Mouse (Mus musculus) heart, embryonic 14.5 days (tissue): Measurements from ENCODE around the gene Cnst. TPM values are rescaled to one million over a fixed set of nuclear protein-coding genes. Genes with fewer than 3 reads are reported as not detected.
A peak's percentile ranks its signal among the peaks of the same experiment; 100 is the strongest.

Experiments used
- ATAC-seq: fragments of 200-750 bp; cut with Nextera tagmentation; 2 replicates; pipeline ENCODE4 v1.8.0; 2017; ENCODE audit warnings: low read depth, moderate TSS enrichment; ENCODE audit not compliant: insufficient number of reproducible peaks, insufficient read depth, low FRiP score
- H3K27ac ChIP-seq, 2 experiments: fragments of 200-500 bp in 1 of 2; fragments of 300-500 bp in 1 of 2; sonication (generic) in 1 of 2; replicated peaks in 1 of 2; 2 replicates each; pipeline ENCODE4 v1.5.1; 2012 to 2014; ENCODE audit warnings: low read depth in 2 of 2, low read length in 2 of 2, control low read depth in 1 of 2, mild to moderate bottlenecking in 1 of 2, mixed read lengths in 1 of 2; ENCODE audit not compliant: control insufficient read depth in 1 of 2, insufficient read depth in 1 of 2
- H3K27me3 ChIP-seq: fragments of 300-500 bp; sonication (generic); 2 replicates; pipeline ENCODE4 v1.6.1; 2014; ENCODE audit warnings: mild to moderate bottlenecking, low read length, control low read depth; ENCODE audit not compliant: control insufficient read depth, insufficient read depth
- H3K36me3 ChIP-seq: fragments of 300-500 bp; sonication (generic); 2 replicates; pipeline ENCODE4 v1.6.1; 2014; ENCODE audit warnings: mild to moderate bottlenecking, control low read depth, low read length, mixed read lengths; ENCODE audit not compliant: control insufficient read depth, insufficient read depth
- H3K4me1 ChIP-seq, 2 experiments: fragments of 200-500 bp in 1 of 2; fragments of 300-500 bp in 1 of 2; sonication (generic) in 1 of 2; 2 replicates each; pipeline ENCODE4 v1.6.1; 2012 to 2014; ENCODE audit warnings: low read length in 2 of 2, control low read depth in 1 of 2, mixed read lengths in 1 of 2; ENCODE audit not compliant: control insufficient read depth in 2 of 2, insufficient read depth in 2 of 2
- H3K4me2 ChIP-seq: fragments of 300-500 bp; sonication (generic); 2 replicates; pipeline ENCODE4 v1.6.1; 2014; ENCODE audit warnings: mild to moderate bottlenecking, low read length
- H3K4me3 ChIP-seq, 2 experiments: fragments of 200-500 bp in 1 of 2; fragments of 300-500 bp in 1 of 2; sonication (generic) in 1 of 2; 2 replicates each; pipeline ENCODE4 v1.5.1; 2012 to 2014; ENCODE audit warnings: low read length in 2 of 2, mild to moderate bottlenecking in 2 of 2, control low read depth in 1 of 2, low read depth in 1 of 2, moderate library complexity in 1 of 2; ENCODE audit not compliant: control insufficient read depth in 1 of 2, insufficient read depth in 1 of 2
- H3K9ac ChIP-seq: fragments of 300-500 bp; sonication (generic); 2 replicates; pipeline ENCODE4 v1.6.1; 2014; ENCODE audit warnings: mild to moderate bottlenecking, low read length
- H3K9me3 ChIP-seq: fragments of 300-500 bp; sonication (generic); 2 replicates; pipeline ENCODE4 v1.6.1; 2016; ENCODE audit warnings: low read length, control low read depth; ENCODE audit not compliant: control insufficient read depth
- WGBS: fragments of 180-500 bp; shearing (Covaris S2); extraction: QIAGEN DNeasy Blood & Tissue Kit; methylation state at CpG from one replicate; pipeline ENCODE4 v1.1.7; 2014; 5-methylcytosine and 5-hydroxymethylcytosine counted together
- polyA plus RNA-seq: library from polyadenylated mRNA; unstranded; fragments of >200 nt; fragmentation: Nextera tagmentation; extraction: Ambion mirVana; gene quantifications from 2 replicates; pipeline ENCODE4 v1.2.1, GENCODE M21; 2014

The Cnst gene
- polyA plus RNA-seq, 1 experiment from 2014 or later: 18.1 TPM

GRCm38 (mm10) chr1:179568690-179569398, 22.7 kb downstream of the Cnst start:
- no peak for ATAC-seq
- no peaks in the 10 kb centered on the region for H3K9me3 ChIP-seq
- H3K9ac ChIP-seq: no peak overlapping the region
- H3K27me3 ChIP-seq: no peaks in the 10 kb centered on the region
- H3K36me3 ChIP-seq: no peaks in the 10 kb centered on the region
- peaks cover 11 to 31% of the 10 kb centered on the region in 2 experiments for H3K4me1 ChIP-seq
- peak overlapping the region; percentile 35 to 59; a peak in 2 of 4 replicates for H3K27ac ChIP-seq
- WGBS: 34% methylated on average over 4 of the region's 4 CpGs
- H3K4me3 ChIP-seq: no peak overlapping the region
- no peak overlapping the region for H3K4me2 ChIP-seq

- WGBS: 100% methylated on average over 1 of the region's 1 CpGs
Measured at GRCm38 (mm10) chr1:179570482-179570881, 24.3 kb downstream of the Cnst start.

GRCm38 (mm10) chr1:179571686-179572085, 25.5 kb downstream of the Cnst start:
- Histone ChIP-seq H3K27ac (no peak overlapping the region), H3K9me3 (no peaks in the 10 kb centered on the region), H3K36me3 (no peaks in the 10 kb centered on the region), H3K9ac (no peak overlapping the region), H3K4me1 (peaks cover 11 to 30% of the 10 kb centered on the region in 2 experiments), H3K27me3 (no peaks in the 10 kb centered on the region), H3K4me3 (no peak overlapping the region), H3K4me2 (no peak overlapping the region)
- no peak for ATAC-seq
- WGBS: 90% methylated on average over 4 of the region's 4 CpGs

More at GRCm38 (mm10) chr1:179570482-179570881, 24.3 kb downstream of the Cnst start:
- Histone ChIP-seq H3K9me3 (no peaks in the 10 kb centered on the region), H3K36me3 (no peaks in the 10 kb centered on the region), H3K27me3 (no peaks in the 10 kb centered on the region), H3K4me3 (no peak overlapping the region), H3K4me2 (no peak overlapping the region), H3K4me1 (peaks cover 11 to 33% of the 10 kb centered on the region in 2 experiments), H3K27ac (no peak overlapping the region), H3K9ac (no peak overlapping the region)
- ATAC-seq: no peak

- no peak for ATAC-seq
- Histone ChIP-seq H3K4me3 (no peak overlapping the region), H3K27ac (no peak overlapping the region), H3K4me2 (no peak overlapping the region), H3K27me3 (no peaks in the 10 kb centered on the region), H3K9me3 (no peaks in the 10 kb centered on the region), H3K9ac (no peak overlapping the region), H3K4me1 (peaks cover 5 to 15% of the 10 kb centered on the region in 2 experiments), H3K36me3 (no peaks in the 10 kb centered on the region)
- 50% methylated on average over 6 of the region's 6 CpGs for WGBS
Measured at GRCm38 (mm10) chr1:179573650-179574206, 27.6 kb downstream of the Cnst start.

- H3K27me3 ChIP-seq: no peaks in the 10 kb centered on the region
- no peak overlapping the region for H3K9ac ChIP-seq
- peaks cover 0 to 17% of the 10 kb centered on the region in 2 experiments; a peak in 3 of 4 replicates for H3K4me1 ChIP-seq
- no peak overlapping the region for H3K4me3 ChIP-seq
- no peaks in the 10 kb centered on the region for H3K9me3 ChIP-seq
- H3K27ac ChIP-seq: no peak overlapping the region
- 68% methylated on average over 6 of the region's 6 CpGs for WGBS
- peaks cover 16% of the 10 kb centered on the region for H3K36me3 ChIP-seq
- ATAC-seq: no peak
- no peak overlapping the region for H3K4me2 ChIP-seq
Measured at GRCm38 (mm10) chr1:179578625-179579024, 32.5 kb downstream of the Cnst start.

- H3K27me3 ChIP-seq: no peaks in the 10 kb centered on the region
- no peak overlapping the region for H3K4me3 ChIP-seq
- no peaks in the 10 kb centered on the region for H3K9me3 ChIP-seq
- H3K36me3 ChIP-seq: peaks cover 16% of the 10 kb centered on the region
- H3K9ac ChIP-seq: no peak overlapping the region
- H3K27ac ChIP-seq: no peak overlapping the region
- peaks cover 4 to 25% of the 10 kb centered on the region in 2 experiments for H3K4me1 ChIP-seq
- WGBS: 55% methylated on average over 8 of the region's 8 CpGs
- ATAC-seq: no peak
- no peak overlapping the region for H3K4me2 ChIP-seq
Measured at GRCm38 (mm10) chr1:179580200-179580599, 34.0 kb downstream of the Cnst start.

GRCm38 (mm10) chr1:179581422-179581821, 35.3 kb downstream of the Cnst start:
- no peak for ATAC-seq
- Histone ChIP-seq H3K4me2 (peak overlapping the region; percentile 41; the same call in 1 of the 2 replicates), H3K9me3 (no peaks in the 10 kb centered on the region), H3K4me1 (peaks cover 10 to 37% of the 10 kb centered on the region in 2 experiments), H3K4me3 (no peak overlapping the region), H3K36me3 (peaks cover 16% of the 10 kb centered on the region), H3K27me3 (no peaks in the 10 kb centered on the region), H3K27ac (peak overlapping the region in 1 of 2 experiments; percentile 28; a peak in 1 of 4 replicates), H3K9ac (no peak overlapping the region)
- WGBS: 84% methylated on average over 10 of the region's 10 CpGs
